Comparison of ENCODE assay signal across 10 mouse cellular contexts in the genomic region with DNA sequence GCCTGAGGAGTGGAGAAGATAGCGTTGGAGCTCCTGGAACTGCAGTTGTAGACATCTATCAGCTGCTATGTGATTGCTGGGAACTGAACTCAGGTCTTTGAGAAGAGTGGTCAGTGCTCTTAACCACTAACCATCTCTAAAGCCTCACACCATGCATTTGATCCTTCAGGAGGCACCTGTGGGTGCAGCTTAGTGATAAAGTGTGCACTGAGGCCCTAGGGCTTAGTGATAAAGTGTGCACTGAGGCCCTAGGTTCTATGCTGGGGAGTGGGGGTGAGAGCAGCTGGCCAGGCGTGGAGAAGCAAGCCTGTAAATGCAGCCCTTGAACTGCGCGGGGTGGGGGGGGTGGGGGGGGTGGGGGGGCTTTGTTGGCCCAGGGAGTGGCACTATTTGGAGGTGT. TPM values are rescaled to one million over a fixed set of nuclear protein-coding genes. Genes with fewer than 3 reads are reported as not detected.
DNase-seq lines count a peak whose midpoint lies in the region; ATAC-seq and TF ChIP-seq lines count a peak whose summit lies in the region.
"Had no signal": no experiment of that assay in that cellular context is flagged by ENCODE, and none has a peak within 500 bp of the region (broad histone marks: within the 10 kb centered on the region; RNA-seq: fewer than 3 reads in every experiment).

No protein-coding gene starts in this region.

- H3K36me3 ChIP-seq in heart, embryonic 16.5 days (ENCODE audit: control insufficient read depth, insufficient read depth): peaks cover under 1% of the 10 kb centered on the region
- H3K36me3 ChIP-seq in intestine, embryonic 14.5 days (ENCODE audit: control insufficient read depth, insufficient read depth, low read length): peaks cover 5% of the 10 kb centered on the region
- H3K36me3 ChIP-seq in myocyte (ENCODE audit: control insufficient read depth, insufficient read depth): no peaks in the 10 kb centered on the region

- intact Hi-C loops in heart, postnatal 10 days (cut with DNase I): loop anchor here (1.0 to 5.0 kb wide), 3 partner anchors 36 to 102 kb away; a partner anchor contains a TSS

- no peak overlapping the region for H3K4me3 ChIP-seq in heart, embryonic 16.5 days (ENCODE audit: low read length)
- no peak overlapping the region for H3K4me3 ChIP-seq in intestine, embryonic 14.5 days (ENCODE audit: low read depth, low read length)
- no peak overlapping the region for H3K4me3 ChIP-seq in myocyte

- peak overlapping the region; percentile 21; the same call in 1 of the 2 replicates for H3K9ac ChIP-seq in heart, embryonic 16.5 days (ENCODE audit: low read length)
- no peak overlapping the region for H3K9ac ChIP-seq in intestine, embryonic 14.5 days (ENCODE audit: low read length)

- no peak for DNase-seq in heart, postnatal 10 days
- DNase-seq in intestine, embryonic 14.5 days (ENCODE audit: low spot score): no peak
- no peak for DNase-seq in left cerebral cortex, adult 9 months (ENCODE audit: low spot score in 2 of 2)
- DNase-seq in thymus, adult 18-20 months: no peak

- no peak for ATAC-seq in heart, embryonic 16.5 days (replicated peaks; ENCODE audit: extremely low read depth, insufficient read depth, low FRiP score)
- peak; percentile 41; the same call in 1 of the 2 replicates for ATAC-seq in erythroblast, adult 5-6 weeks (replicated peaks; ENCODE audit: low FRiP score, poor library complexity, severe bottlenecking)
- no peak for ATAC-seq in intestine, embryonic 14.5 days (replicated peaks; ENCODE audit: low FRiP score, low TSS enrichment, low read depth)

- 68% methylated on average over 4 of the region's 4 CpGs for WGBS in heart, embryonic 16.5 days
- 60% methylated on average over 2 of the region's 4 CpGs for WGBS in intestine, embryonic 14.5 days

- H3K4me2 ChIP-seq in heart, embryonic 16.5 days (ENCODE audit: low read depth, low read length): no peak overlapping the region
- H3K4me2 ChIP-seq in intestine, embryonic 14.5 days (ENCODE audit: low read length): no peak overlapping the region
- H3K4me2 ChIP-seq in myocyte (ENCODE audit: low read depth): peak overlapping the region; percentile 5

- no peaks in the 10 kb centered on the region for H3K9me3 ChIP-seq in heart, embryonic 16.5 days (replicated peaks; ENCODE audit: control insufficient read depth, low read length)
- H3K9me3 ChIP-seq in intestine, embryonic 14.5 days (ENCODE audit: control insufficient read depth, low read length): no peaks in the 10 kb centered on the region

- H3K79me2 ChIP-seq in myocyte (ENCODE audit: control insufficient read depth, insufficient read depth): peaks cover 36% of the 10 kb centered on the region

- no peak overlapping the region for H3ac ChIP-seq in myocyte (ENCODE audit: control insufficient read depth, insufficient read length)

- TF ChIP-seq POLR2A in myocyte (IDR thresholded peaks at IDR 0.05; ENCODE audit: insufficient read length, low read depth): no peak

- H3K4me1 ChIP-seq in heart, embryonic 16.5 days (ENCODE audit: control insufficient read depth, insufficient read depth, low read length): peaks cover 43% of the 10 kb centered on the region
- H3K4me1 ChIP-seq in intestine, embryonic 14.5 days (replicated peaks; ENCODE audit: control insufficient read depth, insufficient read depth, low read length): peaks cover 10% of the 10 kb centered on the region; the same call in 1 of the 2 replicates

- no peaks in the 10 kb centered on the region for H3K27me3 ChIP-seq in heart, embryonic 16.5 days (ENCODE audit: control insufficient read depth, insufficient read depth, low read length)
- no peaks in the 10 kb centered on the region for H3K27me3 ChIP-seq in intestine, embryonic 14.5 days (replicated peaks; ENCODE audit: control insufficient read depth, insufficient read depth, low read length)
- H3K27me3 ChIP-seq in myocyte (ENCODE audit: control insufficient read depth, insufficient read depth, insufficient read length): no peaks in the 10 kb centered on the region

- 0 out of 2 replicates have a peak overlapping the region, but pooled peaks have one; percentile 19 for H3K27ac ChIP-seq in heart, embryonic 16.5 days (ENCODE audit: low read length)
- peak overlapping the region; percentile 14; the same call in 1 of the 2 replicates for H3K27ac ChIP-seq in intestine, embryonic 14.5 days (ENCODE audit: low read depth)
- H3K27ac ChIP-seq: macrophage had no signal

TF ChIP-seq in myocyte, 11 proteins besides CTCF, POLR2A, EP300 and RAD21:
- TF ChIP-seq REST (IDR thresholded peaks at IDR 0.05; ENCODE audit: insufficient read depth, insufficient read length) (no peak), POLR2AphosphoS2 (IDR thresholded peaks at IDR 0.05; ENCODE audit: insufficient read length, low read depth) (no peak), TCF3 (IDR thresholded peaks at IDR 0.05; ENCODE audit: insufficient read length, low read depth) (no peak), USF1 (IDR thresholded peaks at IDR 0.05; ENCODE audit: low read depth) (no peak), MAX (IDR thresholded peaks at IDR 0.05; ENCODE audit: low read depth) (no peak), CEBPB (IDR thresholded peaks at IDR 0.05; ENCODE audit: insufficient read depth, poor library complexity, severe bottlenecking) (no peak), MYOG (IDR thresholded peaks at IDR 0.05; ENCODE audit: control insufficient read depth in 1 of 3, insufficient read depth in 1 of 3, insufficient read length in 2 of 3, low read depth in 2 of 3) (no peak), TCF12 (IDR thresholded peaks at IDR 0.05; ENCODE audit: insufficient read depth, poor library complexity, severe bottlenecking) (no peak), E2F4 (IDR thresholded peaks at IDR 0.05; ENCODE audit: insufficient read depth) (no peak), MYOD1 (IDR thresholded peaks at IDR 0.05; ENCODE audit: control insufficient read depth in 1 of 3, insufficient read length in 2 of 3, low read depth in 2 of 3) (no peak), SRF (IDR thresholded peaks at IDR 0.05; ENCODE audit: control insufficient read depth, insufficient read length, low read depth) (no peak)

RNA-seq across cellular contexts. Expression of a gene that starts 11.9 kb away (rescaled TPM):
- 40.4 and 41.8 TPM in 2 replicates for polyA plus RNA-seq in heart, embryonic 16.5 days (2015; fragmentation: Nextera tagmentation; extraction: Ambion mirVana)
- 10 to 100 TPM; 53.4 to 57.7 TPM for total RNA-seq in heart, postnatal 10 days (2021)
- total RNA-seq in erythroblast, adult 5-6 weeks (2015; ENCODE audit: low replicate concordance): 6.5 and 7.7 TPM in 2 replicates
- 2.1 and 5.6 TPM in 2 replicates for total RNA-seq in erythroblast, adult 5-6 weeks (2017; ENCODE audit: low replicate concordance)
- polyA plus RNA-seq in intestine, embryonic 14.5 days (2014; fragmentation: Nextera tagmentation; extraction: Ambion mirVana): 37.4 and 43.9 TPM in 2 replicates
- 29.8 TPM for polyA plus RNA-seq in myocyte (2012; fragmentation: generic; extraction: Trizol)

RNA-seq across cellular contexts. Expression of a gene that starts 27.6 kb away (rescaled TPM):
- 2.4 and 2.7 TPM in 2 replicates for polyA plus RNA-seq in heart, embryonic 16.5 days (2015; fragmentation: Nextera tagmentation; extraction: Ambion mirVana)
- total RNA-seq in heart, postnatal 10 days (2021): 10 to 100 TPM; 11.4 to 11.8 TPM
- 0.19 TPM in 1 of 2 replicates, not detected in the other for total RNA-seq in erythroblast, adult 5-6 weeks (2015; ENCODE audit: low replicate concordance)
- total RNA-seq in erythroblast, adult 5-6 weeks (2017; ENCODE audit: low replicate concordance): not detected in 2 replicates
- 1.2 and 1.5 TPM in 2 replicates for polyA plus RNA-seq in intestine, embryonic 14.5 days (2014; fragmentation: Nextera tagmentation; extraction: Ambion mirVana)
- 0.10 TPM for polyA plus RNA-seq in myocyte (2012; fragmentation: generic; extraction: Trizol)

RNA-seq across cellular contexts. Expression of a gene that starts 31.6 kb away (rescaled TPM):
- polyA plus RNA-seq in heart, embryonic 16.5 days (2015; fragmentation: Nextera tagmentation; extraction: Ambion mirVana): 84.0 and 86.1 TPM in 2 replicates
- 10 to 100 TPM; 84.0 to 98.6 TPM for total RNA-seq in heart, postnatal 10 days (2021)
- total RNA-seq in erythroblast, adult 5-6 weeks (2015; ENCODE audit: low replicate concordance): 34.6 and 35.9 TPM in 2 replicates
- total RNA-seq in erythroblast, adult 5-6 weeks (2017; ENCODE audit: low replicate concordance): 32.5 and 56.6 TPM in 2 replicates
- polyA plus RNA-seq in intestine, embryonic 14.5 days (2014; fragmentation: Nextera tagmentation; extraction: Ambion mirVana): 78.5 and 79.2 TPM in 2 replicates
- polyA plus RNA-seq in myocyte (2012; fragmentation: generic; extraction: Trizol): 189 TPM

RNA-seq across cellular contexts. Expression of a gene that starts 39.9 kb away (rescaled TPM):
- 0.11 TPM in 1 of 2 replicates, not detected in the other for polyA plus RNA-seq in heart, embryonic 16.5 days (2015; fragmentation: Nextera tagmentation; extraction: Ambion mirVana)
- total RNA-seq in heart, postnatal 10 days (2021): under 1 TPM in 1 of 2 experiments, not detected in 1; 0.67 TPM
- not detected in 2 replicates for total RNA-seq in erythroblast, adult 5-6 weeks (2015; ENCODE audit: low replicate concordance)
- total RNA-seq in erythroblast, adult 5-6 weeks (2017; ENCODE audit: low replicate concordance): not detected in 2 replicates
- 0.14 and 0.31 TPM in 2 replicates for polyA plus RNA-seq in intestine, embryonic 14.5 days (2014; fragmentation: Nextera tagmentation; extraction: Ambion mirVana)
- polyA plus RNA-seq in myocyte (2012; fragmentation: generic; extraction: Trizol): 0.42 TPM
- total RNA-seq: layer of hippocampus, adult 18-20 months had no signal
- polyA plus RNA-seq: macrophage had no signal

RNA-seq across cellular contexts. Expression of a gene that starts 42.4 kb away (rescaled TPM):
- polyA plus RNA-seq in heart, embryonic 16.5 days (2015; fragmentation: Nextera tagmentation; extraction: Ambion mirVana): 27.4 and 28.5 TPM in 2 replicates
- 10 to 100 TPM; 67.9 to 82.8 TPM for total RNA-seq in heart, postnatal 10 days (2021)
- not detected in 2 replicates for total RNA-seq in erythroblast, adult 5-6 weeks (2015; ENCODE audit: low replicate concordance)
- not detected in 2 replicates for total RNA-seq in erythroblast, adult 5-6 weeks (2017; ENCODE audit: low replicate concordance)
- 12.2 and 14.3 TPM in 2 replicates for polyA plus RNA-seq in intestine, embryonic 14.5 days (2014; fragmentation: Nextera tagmentation; extraction: Ambion mirVana)
- polyA plus RNA-seq in myocyte (2012; fragmentation: generic; extraction: Trizol): 340 TPM
- polyA plus RNA-seq: activated CD4-positive, CD25-positive, alpha-beta regulatory T cell, adult 4 months had no signal
